Mouse (Mus musculus) kidney, adult 18-20 months (tissue): ENCODE measurements around the gene Ifi47.

Experiments used
- DNase-seq: peaks from one replicate; pipeline ENCODE4 v3.0.0; 2021

Ifi47 gene

GRCm38 (mm10) chr11:49090551-49090950 is 14.2 kb downstream of the Ifi47 start:
- no peak for DNase-seq

GRCm38 (mm10) chr11:49091171-49091570 is 14.8 kb downstream of the Ifi47 start:
- DNase-seq, result no peak

- no peak for DNase-seq
Measured at GRCm38 (mm10) chr11:49092053-49092586, 15.7 kb downstream of the Ifi47 start.

GRCm38 (mm10) chr11:49092786-49093185 is 16.4 kb downstream of the Ifi47 start:
- DNase-seq, result no peak

- DNase-seq, result no peak
Measured at GRCm38 (mm10) chr11:49093861-49094660, 17.7 kb downstream of the Ifi47 start.

- DNase-seq, result no peak
Measured at GRCm38 (mm10) chr11:49095367-49095766, 19.0 kb downstream of the Ifi47 start.

GRCm38 (mm10) chr11:49100409-49100808 is 24.0 kb downstream of the Ifi47 start:
- no peak for DNase-seq

- DNase-seq, result no peak
Measured at GRCm38 (mm10) chr11:49101500-49101899, 25.1 kb downstream of the Ifi47 start.

GRCm38 (mm10) chr11:49103047-49103693 is 26.8 kb downstream of the Ifi47 start:
- peak; percentile 89 for DNase-seq

GRCm38 (mm10) chr11:49105752-49106151 is 29.4 kb downstream of the Ifi47 start:
- no peak for DNase-seq

GRCm38 (mm10) chr11:49107650-49108537 is 31.5 kb downstream of the Ifi47 start:
- DNase-seq, result no peak

- peak; percentile 48 for DNase-seq
Measured at GRCm38 (mm10) chr11:49108833-49109232, 32.4 kb downstream of the Ifi47 start.

GRCm38 (mm10) chr11:49111000-49111399 is 34.6 kb downstream of the Ifi47 start:
- DNase-seq, result no peak

GRCm38 (mm10) chr11:49112624-49113219 is 36.3 kb downstream of the Ifi47 start:
- DNase-seq, result no peak

- no peak for DNase-seq
Measured at GRCm38 (mm10) chr11:49114158-49114557, 37.8 kb downstream of the Ifi47 start.

GRCm38 (mm10) chr11:49114774-49115173 is 38.4 kb downstream of the Ifi47 start, which contains the start of gene Olfr1396:
Gene Olfr1396, minus strand, starts transcription at chr11:49114874.
- no peak for DNase-seq

- DNase-seq, result no peak
Measured at GRCm38 (mm10) chr11:49119635-49120034, 43.2 kb downstream of the Ifi47 start.

- no peak for DNase-seq
Measured at GRCm38 (mm10) chr11:49124169-49124568, 47.8 kb downstream of the Ifi47 start.

GRCm38 (mm10) chr11:49141974-49142373 is 65.6 kb downstream of the Ifi47 start, which contains the start of gene Olfr1395:
Gene Olfr1395, plus strand, starts transcription at chr11:49142274.
- DNase-seq, result no peak
